Mouse (Mus musculus) heart, postnatal 0 days (tissue): ENCODE measurements around the gene Msl2.

Experiments
- CTCF ChIP-seq: IDR thresholded peaks from 2 replicates; pipeline ENCODE4 v1.5.1; 2016; ENCODE audit warnings: antibody characterized with exemption, control low read depth, low read depth
- EP300 ChIP-seq: IDR thresholded peaks from 2 replicates; pipeline ENCODE4 v1.6.1; 2016; ENCODE audit warnings: antibody characterized with exemption, low read depth

DNA sequence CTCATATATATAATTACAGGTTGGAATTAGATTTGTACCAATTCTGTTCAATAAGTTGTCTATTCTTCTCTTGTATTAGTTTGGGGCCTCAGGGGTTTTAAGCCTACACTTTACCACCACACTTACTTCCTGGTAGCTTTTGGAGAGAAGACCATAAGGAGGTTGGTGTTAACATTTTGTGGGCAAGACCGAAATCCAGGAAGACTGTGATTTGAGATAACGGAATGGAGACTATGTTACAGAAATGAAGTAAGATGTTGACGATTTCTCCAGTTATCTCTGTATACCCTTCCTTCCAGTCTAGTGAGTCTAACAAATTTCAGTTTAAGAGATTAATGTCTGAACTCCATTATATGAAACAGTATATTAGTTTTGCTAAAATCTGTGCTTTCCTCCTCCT lies 26.3 kb downstream of the Msl2 start:
- TF ChIP-seq CTCF (no peak), EP300 (no peak)
